Mouse (Mus musculus): ENCODE data around the gene Cdk18.

Cdk18 gene

DNA sequence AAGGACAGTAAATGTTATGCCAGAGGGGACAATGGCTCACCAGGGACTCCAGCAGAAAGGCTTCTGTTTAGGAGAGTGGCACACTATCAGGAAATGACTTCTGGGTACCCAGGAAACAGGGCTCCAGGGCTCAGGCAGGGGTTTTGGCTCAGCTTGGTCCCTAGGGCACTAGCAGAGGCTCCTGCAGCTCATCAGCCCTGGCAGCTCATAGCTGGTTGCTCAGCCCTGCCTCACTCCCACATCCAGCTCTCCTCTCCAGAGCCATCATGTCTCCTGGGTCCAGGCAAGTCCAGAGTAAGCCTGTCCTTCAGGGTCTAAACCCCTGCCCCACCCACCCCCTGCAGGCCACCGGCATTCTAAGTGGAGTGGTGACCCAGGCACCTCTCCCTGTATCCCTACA, 28.1 kb downstream of the Cdk18 start:
- DNase-seq, result no peak

DNA sequence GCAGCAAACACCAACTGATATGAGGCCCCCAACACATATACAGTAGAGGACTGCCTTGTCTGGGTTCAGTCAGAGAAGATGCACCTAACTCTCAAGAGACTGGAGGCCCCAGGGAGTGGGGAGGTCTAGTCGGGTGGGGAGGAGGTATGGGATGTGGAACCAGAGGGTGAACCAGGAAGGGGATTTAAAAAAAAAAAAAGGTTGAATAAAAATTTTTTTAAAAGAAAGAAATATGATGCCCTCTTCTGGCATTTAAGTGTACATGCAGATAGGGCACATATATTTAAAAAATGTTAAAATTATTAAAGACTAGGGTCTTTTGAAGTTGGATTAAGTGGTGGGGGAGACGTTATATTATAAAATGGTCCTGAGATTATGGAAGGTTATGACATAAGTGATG, 30.1 kb downstream of the Cdk18 start:
- DNase-seq, result no peak

DNA sequence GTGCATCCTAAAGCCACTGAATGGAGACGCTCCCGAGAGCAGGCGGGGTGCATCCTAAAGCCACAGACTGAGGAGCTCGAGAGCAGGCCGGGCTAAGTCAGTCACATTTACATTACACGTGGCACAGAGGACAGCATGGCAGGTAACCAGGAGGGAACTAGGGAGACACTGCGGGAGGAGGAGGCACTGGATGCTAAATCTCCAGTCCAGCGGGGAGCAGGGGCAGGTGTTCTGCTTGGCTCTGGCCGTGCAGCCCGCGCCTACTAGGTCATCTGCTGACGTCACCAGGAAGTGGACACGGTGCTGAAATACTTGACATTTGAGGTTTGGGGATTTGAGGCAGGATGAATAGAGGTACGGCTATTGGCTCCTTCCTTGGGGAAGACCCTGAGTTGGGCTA, 35.1 kb downstream of the Cdk18 start:
- no peak for DNase-seq

DNA sequence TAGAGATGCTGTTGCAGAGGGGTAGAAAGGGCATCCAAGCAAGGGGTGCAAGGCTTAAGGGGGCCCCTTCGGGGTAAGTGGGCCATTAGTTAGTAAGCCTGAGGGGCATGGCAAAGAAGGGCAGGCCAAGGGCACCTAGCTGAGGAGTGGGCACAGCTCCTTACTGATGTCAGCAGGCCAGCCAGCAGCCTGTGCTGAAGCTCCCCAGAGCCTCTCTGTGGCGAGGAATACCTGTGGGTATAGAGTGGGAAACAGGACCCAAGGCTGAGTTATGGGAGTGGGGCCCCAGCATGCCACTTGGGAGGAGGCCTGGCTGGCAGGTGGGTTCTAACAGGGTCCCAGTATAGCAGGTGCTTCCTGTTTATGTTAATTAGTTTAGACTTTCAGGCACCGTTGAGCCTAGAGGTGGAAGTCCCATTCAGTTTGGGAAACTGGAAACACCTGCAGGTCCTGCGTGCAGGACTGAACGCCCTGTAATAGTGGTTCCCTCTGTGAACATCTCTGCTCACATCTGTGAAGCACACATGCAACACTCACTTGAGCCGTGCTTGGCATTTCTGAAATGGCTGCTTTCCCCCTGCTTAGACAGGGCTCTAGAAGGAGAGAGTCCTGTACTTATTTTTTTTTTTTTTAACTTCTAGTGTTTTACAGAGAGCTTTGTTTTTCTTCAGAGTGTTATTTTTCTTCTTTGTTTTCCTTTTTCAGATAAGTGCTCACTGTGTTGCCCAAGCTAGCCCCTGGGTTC, 37.4 kb downstream of the Cdk18 start:
- DNase-seq, result no peak

DNA sequence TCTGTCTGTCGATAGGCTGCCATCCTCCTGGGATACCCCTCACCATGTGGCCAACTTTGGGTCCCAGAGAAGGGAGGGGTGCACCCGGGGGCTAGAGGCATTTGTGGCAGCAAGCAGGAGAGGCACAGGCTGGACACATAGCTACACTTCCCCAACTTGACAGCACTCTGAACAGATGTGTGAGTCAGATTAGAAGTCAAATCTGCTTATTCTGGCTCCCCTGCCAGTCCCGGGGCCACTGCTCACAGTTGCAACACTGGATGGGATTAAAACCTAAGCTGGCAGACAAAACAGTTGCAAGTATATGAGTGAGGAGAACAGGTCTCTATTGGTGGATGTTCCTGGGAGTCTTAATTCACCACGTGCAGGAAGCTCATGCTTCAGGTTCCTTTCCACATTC, 39.7 kb downstream of the Cdk18 start:
- no peak for DNase-seq

DNA sequence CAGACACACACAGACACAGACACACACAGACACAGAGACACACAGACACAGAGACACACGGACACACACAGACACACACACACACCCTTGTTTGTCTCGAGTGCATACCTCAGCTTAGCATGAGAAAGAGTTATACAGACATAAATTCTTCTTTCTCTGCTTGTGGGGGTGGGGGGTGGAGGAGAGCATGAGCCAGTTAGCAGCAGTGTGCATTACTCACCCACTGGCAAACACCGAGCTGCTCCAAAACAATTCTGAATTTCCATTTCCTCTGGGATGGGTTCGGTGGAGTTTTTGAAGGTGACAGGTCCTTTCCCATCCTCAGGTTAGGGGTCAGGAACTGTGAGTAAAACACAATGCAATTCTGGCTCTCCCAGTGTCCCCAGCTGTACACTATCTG, 40.5 kb downstream of the Cdk18 start:
- DNase-seq, result no peak

DNA sequence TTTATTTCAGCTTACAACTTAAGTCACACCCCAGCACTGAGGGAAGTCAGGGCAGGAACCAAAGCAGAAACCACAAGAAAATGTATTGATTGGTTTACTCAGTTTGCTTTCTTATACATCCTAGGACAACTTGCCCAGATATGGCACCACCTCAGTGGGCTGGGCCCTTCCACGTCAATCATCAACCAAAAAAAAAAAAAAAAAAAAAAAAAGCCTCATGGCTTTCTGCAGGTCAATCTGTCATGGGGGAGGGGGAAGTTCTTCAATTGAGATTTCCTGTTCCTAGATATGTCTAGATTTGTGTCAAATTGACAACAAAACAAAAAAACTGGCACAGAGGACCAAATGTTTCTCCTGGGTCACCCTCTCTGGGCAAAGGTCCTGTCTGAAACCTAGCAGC, 41.4 kb downstream of the Cdk18 start:
- DNase-seq, result no peak

DNA sequence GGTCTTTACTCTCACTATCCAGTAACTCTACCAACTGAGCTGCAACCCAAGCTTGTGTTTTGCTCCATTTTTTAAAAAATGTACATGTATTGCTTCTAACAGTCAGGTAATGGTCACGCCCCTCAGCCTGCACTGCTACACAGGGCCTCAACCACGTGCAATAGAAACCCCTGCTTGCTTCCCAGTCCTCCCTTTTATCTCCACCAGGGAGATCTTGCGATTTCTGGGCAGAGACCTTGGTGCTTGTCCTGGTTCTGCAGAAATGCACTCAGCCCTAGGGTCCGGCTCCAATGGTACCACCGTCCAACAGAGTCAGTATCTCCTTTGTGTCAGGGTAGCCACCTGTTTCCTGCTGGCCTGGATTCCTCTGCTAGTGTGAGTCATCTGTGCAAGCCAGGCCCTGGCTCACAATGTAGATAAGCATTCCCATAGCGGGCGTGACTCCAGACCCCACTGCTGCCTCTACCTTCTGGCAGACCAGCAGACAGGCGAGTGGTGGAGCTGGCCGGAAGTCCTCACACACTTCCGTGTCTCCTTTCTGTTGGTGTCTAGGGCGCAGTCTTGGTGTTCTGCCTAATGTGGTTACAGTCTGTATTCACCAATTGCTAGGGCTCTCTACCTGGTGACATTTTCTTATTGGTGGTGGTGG, 44.0 kb downstream of the Cdk18 start:
- peak; percentile 87 for DNase-seq

DNA sequence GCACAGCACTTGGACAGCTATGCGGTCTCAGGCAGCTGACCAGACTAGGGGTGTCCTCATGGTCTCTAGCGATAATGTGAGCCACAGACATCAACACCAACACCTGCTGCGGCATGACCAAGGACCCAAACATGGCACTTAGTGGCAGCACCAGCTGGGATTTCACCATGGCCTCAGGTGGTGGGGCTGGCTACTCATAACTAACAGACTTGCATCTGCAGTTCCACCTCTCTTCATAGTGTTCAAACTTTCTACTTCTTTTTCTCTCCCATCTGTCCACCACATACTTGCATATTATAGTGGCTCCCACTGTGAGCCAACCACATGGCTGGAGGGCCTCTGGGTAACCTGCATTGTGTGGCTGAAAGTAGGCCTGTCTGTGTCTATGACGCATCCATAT, 46.2 kb downstream of the Cdk18 start:
- DNase-seq, result no peak

DNA sequence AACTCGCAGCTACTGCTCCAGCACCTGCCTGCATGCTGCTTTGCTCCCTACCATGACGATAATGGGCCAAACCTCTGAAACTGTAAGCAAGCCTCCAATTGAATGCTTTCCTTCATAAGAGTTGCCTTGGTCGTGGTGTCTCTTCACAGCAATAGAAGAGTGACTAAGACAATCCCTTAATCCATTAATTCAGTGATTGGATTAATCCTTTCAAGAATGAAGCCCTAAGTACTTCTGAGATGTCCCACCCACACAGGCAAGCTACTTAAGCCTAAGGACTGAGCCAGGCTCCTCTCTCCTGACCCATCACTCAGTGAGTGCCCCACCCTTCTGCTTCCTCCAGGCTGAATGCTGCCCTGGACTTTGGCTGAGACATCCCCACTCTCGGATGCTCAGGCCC, 49.2 kb downstream of the Cdk18 start:
- no peak for DNase-seq

DNA sequence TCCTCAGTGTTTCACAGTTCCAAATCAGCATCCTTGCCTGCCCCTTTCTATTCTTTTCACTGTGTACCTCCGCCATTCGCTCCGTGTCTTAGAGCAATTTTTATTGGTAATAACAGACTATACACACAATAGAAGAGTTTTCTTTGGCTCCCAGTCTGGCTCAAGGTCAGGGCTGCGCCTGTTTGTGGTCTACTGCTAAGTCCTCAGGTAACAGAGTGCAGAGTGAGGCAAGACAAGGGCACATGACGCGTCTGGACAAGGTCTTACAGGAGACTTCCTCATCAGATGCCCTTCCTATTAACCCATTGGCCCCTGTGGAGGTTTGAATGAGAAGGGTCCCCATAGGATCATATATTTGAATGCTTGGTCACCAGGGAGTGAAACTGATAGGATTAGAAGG, 49.7 kb downstream of the Cdk18 start:
- DNase-seq, result no peak

DNA sequence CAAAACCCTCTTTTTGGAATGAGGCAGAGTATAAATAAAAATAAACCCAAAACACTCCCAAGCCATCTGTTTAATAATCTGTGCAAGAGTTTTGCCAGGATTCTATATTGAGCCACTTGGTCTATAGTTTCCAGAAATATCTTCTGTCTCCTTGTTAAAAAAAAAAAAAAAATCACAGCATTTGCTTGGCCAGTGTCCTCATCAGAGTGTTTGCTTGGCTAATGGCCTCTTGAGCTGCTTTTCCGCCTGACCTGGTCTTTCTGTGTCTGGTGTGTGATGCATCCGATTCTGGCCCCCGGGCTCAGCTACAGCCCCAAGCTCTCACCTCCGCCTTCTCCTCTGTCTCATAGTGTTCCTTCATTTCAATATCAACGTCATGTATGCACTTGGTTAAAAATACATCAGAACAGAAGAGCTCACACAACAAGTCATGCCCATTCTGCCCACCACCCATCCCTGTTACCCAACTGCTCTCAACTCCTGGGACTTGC, 51.3 kb downstream of the Cdk18 start:
- DNase-seq, result peak; percentile 63 to 65

DNA sequence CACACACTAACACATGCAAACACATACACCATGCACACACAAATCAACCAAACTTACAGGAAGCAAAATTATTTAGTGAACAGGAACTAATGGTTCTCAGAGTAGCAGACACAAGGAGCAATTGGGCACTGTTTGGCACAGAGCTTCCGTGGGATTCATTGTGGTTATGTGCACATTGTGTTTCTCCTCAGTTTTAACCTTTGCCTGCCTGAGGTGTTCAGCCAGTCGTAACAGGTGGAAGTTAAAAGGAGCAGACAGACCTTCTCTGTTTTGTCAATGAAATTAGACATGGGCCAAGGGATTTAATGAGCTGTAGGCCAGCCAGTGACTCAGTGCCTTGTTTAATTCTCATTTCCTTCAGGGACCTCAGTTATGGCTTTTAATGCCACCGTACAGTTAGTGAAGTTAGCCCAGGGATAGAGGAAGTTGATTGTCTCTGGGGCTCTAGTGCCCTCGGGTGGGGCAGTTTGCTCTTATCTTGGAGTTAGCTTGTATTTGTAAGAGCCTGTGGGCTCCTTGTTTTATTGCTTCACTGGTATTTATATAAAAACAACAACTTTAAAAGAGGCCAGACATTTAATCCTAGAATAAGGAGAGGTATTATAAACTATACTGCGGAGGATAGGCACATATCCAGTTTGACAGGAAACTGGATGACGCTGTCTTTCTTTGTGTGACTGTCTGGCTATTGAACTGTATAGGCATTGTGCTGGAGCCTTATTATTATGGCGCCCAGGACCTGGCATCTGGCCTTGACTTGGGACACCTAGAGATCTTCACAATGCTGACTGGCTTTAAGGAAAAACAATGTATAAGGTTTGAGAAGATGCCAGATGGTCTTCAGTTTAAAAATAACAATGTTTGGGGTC, 54.1 kb downstream of the Cdk18 start:
- no peak for DNase-seq

DNA sequence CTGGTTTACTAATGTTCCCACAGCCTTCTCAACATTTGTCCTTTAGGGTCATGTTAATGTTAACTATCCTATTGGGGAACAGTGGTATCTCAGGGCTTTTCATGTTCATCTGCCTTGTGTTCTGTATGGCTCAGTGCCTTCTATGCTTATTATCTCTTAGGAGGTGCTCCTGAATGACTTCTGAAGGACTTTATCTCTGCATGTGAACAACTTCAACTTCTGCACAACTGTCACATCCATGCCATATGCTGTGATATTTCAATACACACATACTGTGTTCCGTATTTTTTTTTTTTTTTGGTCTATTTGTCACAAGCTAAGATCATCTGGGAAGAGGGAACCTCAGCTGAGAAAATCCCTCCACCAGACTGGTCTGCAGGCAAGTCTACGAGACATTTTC, 61.1 kb downstream of the Cdk18 start:
- no peak for DNase-seq

DNA sequence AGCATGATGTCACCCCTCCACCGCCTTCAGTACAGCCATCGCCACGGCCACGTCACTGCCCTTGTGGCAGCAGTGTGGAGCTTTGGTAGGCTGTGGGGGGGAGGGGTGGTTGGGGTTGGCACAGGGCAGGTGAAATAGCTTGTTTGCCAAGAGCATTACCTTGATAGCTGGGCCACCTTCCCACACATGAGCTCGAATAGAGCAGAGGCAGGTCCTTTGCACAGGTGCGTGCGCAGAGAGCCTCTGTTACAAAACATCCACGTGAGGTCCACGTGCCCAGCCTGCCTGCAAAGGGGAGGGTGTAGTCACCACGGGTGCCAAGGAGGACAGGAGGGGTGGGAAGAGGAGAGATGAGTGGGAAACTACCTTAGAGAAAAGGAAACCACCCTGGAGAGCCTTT, 63.9 kb downstream of the Cdk18 start:
- no peak for DNase-seq

DNA sequence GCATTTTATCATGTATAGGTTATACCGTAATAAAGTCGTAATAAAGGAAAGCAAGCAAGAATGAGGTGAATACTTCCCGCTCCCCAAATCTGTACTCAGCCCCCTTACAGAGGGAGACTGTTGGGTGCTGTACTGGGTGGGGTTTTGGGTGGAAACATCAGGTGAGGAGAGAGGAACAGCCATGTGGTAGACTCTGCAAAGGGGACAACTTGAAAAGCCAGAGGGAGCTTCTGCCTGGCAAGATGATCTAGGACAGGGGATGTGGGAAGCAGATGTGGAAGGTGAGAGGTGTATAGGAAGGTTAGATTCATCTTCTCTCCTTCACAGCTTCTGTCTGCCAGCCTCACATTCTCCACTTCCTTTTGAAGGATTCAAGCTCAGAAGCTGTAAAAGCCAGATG, 68.8 kb downstream of the Cdk18 start:
- no peak for DNase-seq

DNA sequence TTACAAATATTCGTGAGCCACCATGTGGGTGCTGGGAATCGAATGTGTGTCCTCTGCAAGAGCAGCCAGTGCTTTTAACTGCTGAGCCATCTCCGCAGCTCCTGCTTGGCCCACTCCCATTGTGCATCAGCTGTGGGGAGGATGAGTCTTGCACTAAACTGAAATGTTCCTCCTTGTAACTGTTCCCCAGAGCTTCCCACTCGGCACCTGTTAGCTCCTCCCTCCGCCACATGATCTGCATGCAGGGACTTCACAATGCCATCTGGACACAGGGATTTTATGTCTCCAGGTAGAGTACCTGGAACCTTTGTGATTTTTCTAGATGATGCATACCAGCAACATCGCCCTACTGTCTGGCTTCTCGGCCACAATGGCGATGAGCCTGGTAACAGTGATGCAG, 70.0 kb downstream of the Cdk18 start:
- no peak for DNase-seq

DNA sequence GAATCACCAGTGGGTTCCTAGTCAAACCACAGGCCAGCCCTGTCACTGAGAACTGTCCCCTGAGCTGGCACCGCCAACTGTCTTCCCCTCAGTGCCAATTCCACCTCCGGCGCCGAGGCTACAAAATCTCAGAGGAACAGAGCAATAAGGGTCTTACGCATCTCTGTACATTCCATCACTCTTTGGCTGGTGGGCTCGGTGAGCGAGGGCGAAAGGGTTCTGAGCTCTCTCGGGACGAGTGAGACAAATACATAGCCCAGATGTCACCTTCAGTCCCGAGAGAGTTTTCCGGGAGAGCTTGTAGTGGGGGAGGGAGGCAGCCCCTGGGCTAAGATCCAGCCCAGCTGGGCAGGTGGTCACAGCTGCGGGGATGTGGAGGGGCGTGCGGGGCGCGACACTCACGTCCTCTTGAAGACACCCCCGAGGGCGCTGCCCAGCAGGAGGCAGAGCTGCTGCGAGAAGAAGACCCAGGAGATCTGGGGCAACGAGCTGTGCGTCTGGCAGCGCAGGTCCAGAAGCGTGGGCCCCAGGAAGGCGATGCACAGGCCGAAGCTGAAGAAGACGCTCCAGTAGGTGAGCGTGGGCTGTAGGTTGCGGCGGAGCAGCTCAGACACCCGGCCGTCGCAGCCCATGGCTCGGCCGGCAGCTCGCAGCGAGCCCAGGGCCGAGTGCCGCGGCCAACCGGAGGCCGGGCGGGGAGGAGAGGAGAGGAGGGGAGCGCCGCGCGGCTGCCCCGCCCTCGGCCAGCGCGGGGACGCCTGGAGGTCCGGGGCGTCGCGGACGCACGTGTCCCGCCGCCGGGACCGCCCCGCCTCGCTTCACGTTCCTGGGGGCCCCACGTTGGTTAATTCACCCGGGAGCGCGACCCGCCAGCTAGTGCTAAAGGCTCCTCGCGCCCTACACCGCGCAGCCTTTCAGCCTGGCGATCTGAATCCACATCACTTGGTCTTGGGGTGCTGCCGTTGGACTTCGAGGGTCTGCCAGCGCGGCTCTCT, 71.9 kb downstream of the Cdk18 start, which contains the start of gene Mfsd4a:
Mfsd4a (minus strand) TSS at position 802 of the 995 bp plus-strand sequence.
- DNase-seq, result peak; percentile 69 to 70

DNA sequence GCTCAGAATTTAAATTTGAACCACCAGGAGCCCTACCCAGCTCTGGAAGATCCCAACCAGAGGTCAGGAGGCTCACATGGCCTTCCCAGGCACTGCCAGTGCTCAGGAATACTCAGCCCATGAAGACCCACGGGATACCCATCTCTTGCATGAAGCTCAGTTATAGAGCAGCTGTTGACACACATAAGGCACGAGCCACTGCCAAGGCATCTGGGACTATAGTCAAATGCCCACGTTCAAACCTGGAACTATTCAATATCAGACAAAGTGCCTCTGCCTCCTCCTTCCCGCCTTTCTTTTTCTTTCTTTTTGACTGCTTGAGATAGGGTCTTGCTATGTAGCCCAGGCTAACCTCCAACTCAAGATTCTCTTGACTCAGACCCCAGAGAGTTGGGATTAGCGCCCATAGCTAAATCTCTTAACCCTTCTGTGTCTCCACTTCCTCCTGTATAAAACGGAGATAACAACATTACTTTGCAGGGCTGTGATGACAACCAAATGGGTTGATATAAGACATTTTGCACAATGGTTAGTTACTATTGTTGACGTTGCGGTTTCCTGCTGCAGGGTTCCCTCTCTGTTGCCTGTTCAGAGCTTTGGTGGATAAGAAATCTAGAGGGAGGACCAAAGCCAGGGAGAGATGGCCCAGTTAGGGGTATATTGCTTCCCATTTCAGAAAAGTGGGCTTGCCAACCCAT, 73.9 kb downstream of the Cdk18 start:
- DNase-seq, result no peak

DNA sequence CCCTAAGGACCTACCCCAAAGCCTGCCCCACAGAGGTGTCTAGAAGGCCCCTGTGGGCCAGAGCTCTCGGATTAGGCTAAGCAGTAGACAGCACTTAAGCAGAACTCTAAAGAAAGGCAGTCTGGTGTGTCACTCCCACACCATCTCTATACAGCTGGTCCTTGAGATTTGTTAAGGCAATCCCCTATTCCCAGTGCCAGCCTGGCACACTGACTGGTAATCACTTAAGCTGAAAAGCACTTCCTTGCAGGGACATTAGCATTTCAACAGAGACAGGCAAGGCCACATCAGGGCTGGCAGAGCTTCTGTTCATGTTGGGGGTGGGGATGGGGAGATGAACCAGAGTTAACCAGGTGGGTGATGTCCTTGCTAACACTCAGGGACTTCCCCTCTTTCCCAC, 74.5 kb downstream of the Cdk18 start:
- no peak for DNase-seq

DNA sequence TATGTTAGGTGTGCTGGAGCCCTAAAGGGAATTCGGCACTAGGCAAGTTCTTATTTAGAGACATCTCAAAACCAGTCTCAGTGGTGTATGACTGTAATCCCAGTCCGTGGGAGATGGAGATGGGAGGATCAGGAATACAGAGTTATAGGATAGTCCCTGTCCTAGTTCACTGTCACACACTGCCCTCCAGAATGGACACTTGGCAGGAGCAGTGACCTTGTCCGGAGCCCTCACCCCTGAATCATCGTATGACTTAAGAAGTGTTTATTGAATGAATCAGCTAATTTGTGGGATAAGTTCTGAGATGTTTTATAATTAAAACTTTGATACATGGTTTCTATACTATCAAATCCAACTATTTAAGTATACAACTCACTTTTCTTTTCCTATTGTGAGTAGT, 76.4 kb downstream of the Cdk18 start:
- DNase-seq, result no peak
